Mouse (Mus musculus) heart, embryonic 11.5 days (tissue): ENCODE measurements around the gene Snrk. TPM values are rescaled to one million over a fixed set of nuclear protein-coding genes. Genes with fewer than 3 reads are reported as not detected.
"Not testable (repeated sequence)": the region's sequence is repeated elsewhere in the genome, so short reads cannot be mapped to it uniquely, and the experiment has no call there.

Experiments
- ATAC-seq: fragments of 200-750 bp; cut with Nextera tagmentation; replicated peaks from 2 replicates; pipeline ENCODE4 v1.8.0; 2017; ENCODE audit warnings: moderate library complexity; ENCODE audit not compliant: insufficient number of reproducible peaks, low FRiP score, low TSS enrichment
- H3K27ac ChIP-seq: fragments of 300-500 bp; sonication (generic); 2 replicates; pipeline ENCODE4 v1.5.1; 2014; ENCODE audit warnings: mild to moderate bottlenecking, low read depth, low read length
- H3K27me3 ChIP-seq: fragments of 300-500 bp; sonication (generic); 2 replicates; pipeline ENCODE4 v1.6.1; 2014; ENCODE audit warnings: mild to moderate bottlenecking, low read length, mixed read lengths; ENCODE audit not compliant: control insufficient read depth, insufficient read depth
- H3K36me3 ChIP-seq: fragments of 300-500 bp; sonication (generic); 2 replicates; pipeline ENCODE4 v1.6.1; 2014; ENCODE audit warnings: mild to moderate bottlenecking, low read length, moderate library complexity, mixed read lengths; ENCODE audit not compliant: control insufficient read depth, insufficient read depth
- H3K4me1 ChIP-seq: fragments of 300-500 bp; sonication (generic); 2 replicates; pipeline ENCODE4 v1.6.1; 2014; ENCODE audit warnings: low read length; ENCODE audit not compliant: control insufficient read depth, insufficient read depth
- H3K4me2 ChIP-seq: fragments of 300-500 bp; sonication (generic); 2 replicates; pipeline ENCODE4 v1.6.1; 2014; ENCODE audit warnings: mild to moderate bottlenecking, moderate library complexity
- H3K4me3 ChIP-seq: fragments of 300-500 bp; sonication (generic); 2 replicates; pipeline ENCODE4 v1.5.1; 2014; ENCODE audit warnings: low read depth, low read length
- H3K9ac ChIP-seq: fragments of 300-500 bp; sonication (generic); 2 replicates; pipeline ENCODE4 v1.6.1; 2014; ENCODE audit warnings: mild to moderate bottlenecking, low read depth, low read length, moderate library complexity
- H3K9me3 ChIP-seq: fragments of 300-500 bp; sonication (generic); replicated peaks from 2 replicates; pipeline ENCODE4 v1.6.1; 2016; ENCODE audit warnings: low read length; ENCODE audit not compliant: control insufficient read depth
- WGBS: fragments of 180-500 bp; shearing (Covaris S2); extraction: QIAGEN DNeasy Blood & Tissue Kit; methylation state at CpG from one replicate; pipeline ENCODE4 v1.1.7; 2014; ENCODE audit not compliant: insufficient replicate concordance; 5-methylcytosine and 5-hydroxymethylcytosine counted together
- polyA plus RNA-seq: library from polyadenylated mRNA; unstranded; fragments of >200 nt; fragmentation: Nextera tagmentation; extraction: Ambion mirVana; gene quantifications from 2 replicates; pipeline ENCODE4 v1.2.1, GENCODE M21; 2014

The Snrk gene
- polyA plus RNA-seq, 1 experiment from 2014 or later, result 30.6 TPM

- WGBS, result 54% methylated on average over 1 of the region's 1 CpGs
- H3K27ac ChIP-seq, result no peak overlapping the region
- H3K4me2 ChIP-seq, result no peak overlapping the region
- H3K9me3 ChIP-seq, result no peaks in the 10 kb centered on the region
- H3K27me3 ChIP-seq, result no peaks in the 10 kb centered on the region
- H3K4me3 ChIP-seq, result no peak overlapping the region
- no peaks in the 10 kb centered on the region; the same call in 1 of the 2 replicates for H3K36me3 ChIP-seq
- peaks cover 14% of the 10 kb centered on the region; the same call in 1 of the 2 replicates for H3K4me1 ChIP-seq
- no peak overlapping the region for H3K9ac ChIP-seq
- no peak for ATAC-seq
Measured at GRCm38 (mm10) chr9:122152501-122152900, 35.4 kb downstream of the Snrk start.

GRCm38 (mm10) chr9:122153436-122153835 lies 36.4 kb downstream of the Snrk start:
- 69% methylated on average over 3 of the region's 3 CpGs for WGBS
- Histone ChIP-seq H3K27ac (no peak overlapping the region), H3K4me3 (no peak overlapping the region), H3K27me3 (no peaks in the 10 kb centered on the region), H3K36me3 (no peaks in the 10 kb centered on the region; the same call in 1 of the 2 replicates), H3K4me1 (peaks cover 23% of the 10 kb centered on the region), H3K9ac (no peak overlapping the region), H3K9me3 (no peaks in the 10 kb centered on the region), H3K4me2 (no peak overlapping the region)
- no peak for ATAC-seq

- no peak for ATAC-seq
- no peak overlapping the region for H3K4me3 ChIP-seq
- H3K36me3 ChIP-seq, result no peaks in the 10 kb centered on the region; the same call in 1 of the 2 replicates
- peaks cover 28% of the 10 kb centered on the region for H3K4me1 ChIP-seq
- no peaks in the 10 kb centered on the region for H3K9me3 ChIP-seq
- no peak overlapping the region for H3K9ac ChIP-seq
- H3K27ac ChIP-seq, result no peak overlapping the region
- WGBS, result 97% methylated on average over 1 of the region's 1 CpGs
- no peaks in the 10 kb centered on the region for H3K27me3 ChIP-seq
- H3K4me2 ChIP-seq, result no peak overlapping the region
Measured at GRCm38 (mm10) chr9:122155193-122155592, 38.1 kb downstream of the Snrk start.

- no peak overlapping the region for H3K27ac ChIP-seq
- H3K4me3 ChIP-seq, result no peak overlapping the region
- no peak overlapping the region for H3K9ac ChIP-seq
- no peaks in the 10 kb centered on the region for H3K9me3 ChIP-seq
- 71% methylated on average over 5 of the region's 5 CpGs for WGBS
- H3K36me3 ChIP-seq, result peaks cover 3% of the 10 kb centered on the region
- no peak overlapping the region for H3K4me2 ChIP-seq
- no peaks in the 10 kb centered on the region for H3K27me3 ChIP-seq
- peaks cover 28% of the 10 kb centered on the region for H3K4me1 ChIP-seq
- no peak for ATAC-seq
Measured at GRCm38 (mm10) chr9:122156389-122157078, 39.5 kb downstream of the Snrk start.

GRCm38 (mm10) chr9:122157079-122157441 lies 40.0 kb downstream of the Snrk start:
- no peaks in the 10 kb centered on the region for H3K27me3 ChIP-seq
- no peak overlapping the region for H3K9ac ChIP-seq
- peaks cover 3% of the 10 kb centered on the region for H3K36me3 ChIP-seq
- 91% methylated on average over 14 of the region's 14 CpGs for WGBS
- no peak overlapping the region for H3K4me3 ChIP-seq
- ATAC-seq, result no peak
- H3K4me2 ChIP-seq, result no peak overlapping the region
- H3K27ac ChIP-seq, result no peak overlapping the region
- H3K4me1 ChIP-seq, result peaks cover 28% of the 10 kb centered on the region
- H3K9me3 ChIP-seq, result no peaks in the 10 kb centered on the region

- WGBS, result 87% methylated on average over 4 of the region's 4 CpGs
- Histone ChIP-seq H3K36me3 (peaks cover 26% of the 10 kb centered on the region), H3K9me3 (no peaks in the 10 kb centered on the region), H3K4me2 (no peak overlapping the region), H3K9ac (no peak overlapping the region), H3K4me3 (no peak overlapping the region), H3K27me3 (no peaks in the 10 kb centered on the region), H3K4me1 (no peaks in the 10 kb centered on the region), H3K27ac (no peak overlapping the region)
- no peak for ATAC-seq
Measured at GRCm38 (mm10) chr9:122164535-122164934, 47.5 kb downstream of the Snrk start.

- not testable (repeated sequence) for H3K27me3 ChIP-seq, H3K9me3 ChIP-seq, H3K27ac ChIP-seq, H3K4me3 ChIP-seq, H3K9ac ChIP-seq, H3K4me2 ChIP-seq, H3K4me1 ChIP-seq, ATAC-seq
- peaks cover 23% of the 10 kb centered on the region for H3K36me3 ChIP-seq
- WGBS, result 75% methylated on average over 5 of the region's 5 CpGs
Measured at GRCm38 (mm10) chr9:122167719-122168118, 50.7 kb downstream of the Snrk start.

- Histone ChIP-seq H3K27me3 (no peaks in the 10 kb centered on the region), H3K27ac (no peak overlapping the region), H3K9ac (no peak overlapping the region), H3K9me3 (no peaks in the 10 kb centered on the region), H3K36me3 (peaks cover 13% of the 10 kb centered on the region), H3K4me1 (no peaks in the 10 kb centered on the region), H3K4me2 (no peak overlapping the region), H3K4me3 (no peak overlapping the region)
- 88% methylated on average over 6 of the region's 6 CpGs for WGBS
- ATAC-seq, result no peak
Measured at GRCm38 (mm10) chr9:122169901-122170300, 52.8 kb downstream of the Snrk start.

- no peak for ATAC-seq
- 84% methylated on average over 11 of the region's 11 CpGs for WGBS
- H3K27me3 ChIP-seq, result no peaks in the 10 kb centered on the region
- H3K4me3 ChIP-seq, result no peak overlapping the region
- H3K27ac ChIP-seq, result no peak overlapping the region
- no peaks in the 10 kb centered on the region for H3K9me3 ChIP-seq
- H3K4me1 ChIP-seq, result no peaks in the 10 kb centered on the region; the same call in 1 of the 2 replicates
- H3K36me3 ChIP-seq, result no peaks in the 10 kb centered on the region
- H3K9ac ChIP-seq, result no peak overlapping the region
- no peak overlapping the region for H3K4me2 ChIP-seq
Measured at GRCm38 (mm10) chr9:122172612-122173186, 55.6 kb downstream of the Snrk start.
